Mouse (Mus musculus) splenic B cell, adult 2 months (primary cell): Measurements from ENCODE around the gene 4930535I16Rik.

ENCODE experiments used
- DNase-seq: peaks from one replicate; pipeline ENCODE4 v3.0.0-alpha.2; 2011; ENCODE audit warnings: low read depth, low spot score
- H3K27me3 ChIP-seq: 2 replicates; pipeline ENCODE4 v1.6.1; 2012; ENCODE audit warnings: mild to moderate bottlenecking, low read length, moderate library complexity, mixed read lengths; ENCODE audit not compliant: control insufficient read depth, poor library complexity, insufficient read depth, severe bottlenecking
- H3K36me3 ChIP-seq: 2 replicates; pipeline ENCODE4 v1.6.1; 2012; ENCODE audit warnings: mild to moderate bottlenecking, low read length, moderate library complexity, mixed read lengths; ENCODE audit not compliant: control insufficient read depth, poor library complexity, insufficient read depth, severe bottlenecking

The 4930535I16Rik gene

GRCm38 (mm10) chr4:123929994-123930393, 12.2 kb upstream of the 4930535I16Rik start:
- Histone ChIP-seq H3K36me3 (peaks cover 12% of the 10 kb centered on the region), H3K27me3 (no peaks in the 10 kb centered on the region)
- DNase-seq: no peak

- peak; percentile 72 for DNase-seq
- H3K27me3 ChIP-seq: no peaks in the 10 kb centered on the region
- H3K36me3 ChIP-seq: peaks cover 10% of the 10 kb centered on the region
Measured at GRCm38 (mm10) chr4:123927961-123928360, 10.1 kb upstream of the 4930535I16Rik start.

GRCm38 (mm10) chr4:123921055-123921565, 3.3 kb upstream of the 4930535I16Rik start:
- H3K27me3 ChIP-seq: no peaks in the 10 kb centered on the region
- peaks cover 15% of the 10 kb centered on the region for H3K36me3 ChIP-seq
- DNase-seq: no peak

GRCm38 (mm10) chr4:123918851-123919250, 1.0 kb upstream of the 4930535I16Rik start:
- Histone ChIP-seq H3K27me3 (no peaks in the 10 kb centered on the region), H3K36me3 (peaks cover 10% of the 10 kb centered on the region)
- no peak for DNase-seq

GRCm38 (mm10) chr4:123916748-123917547, 874 bp downstream of the 4930535I16Rik start, which contains the start of gene Rragc:
TSS of gene Rragc (plus strand) at chr4:123917446.
- DNase-seq: peak; percentile 99
- no peaks in the 10 kb centered on the region for H3K27me3 ChIP-seq
- H3K36me3 ChIP-seq: peaks cover 7% of the 10 kb centered on the region

- DNase-seq: no peak
Measured at GRCm38 (mm10) chr4:123912431-123912830, 5.4 kb downstream of the 4930535I16Rik start.

GRCm38 (mm10) chr4:123911503-123911902, 6.3 kb downstream of the 4930535I16Rik start:
- H3K27me3 ChIP-seq: no peaks in the 10 kb centered on the region
- DNase-seq: no peak
- peaks cover 3% of the 10 kb centered on the region; the same call in 1 of the 2 replicates for H3K36me3 ChIP-seq

More at GRCm38 (mm10) chr4:123912431-123912830, 5.4 kb downstream of the 4930535I16Rik start:
- H3K36me3 ChIP-seq: peaks cover 3% of the 10 kb centered on the region; the same call in 1 of the 2 replicates
- no peaks in the 10 kb centered on the region for H3K27me3 ChIP-seq

- H3K36me3 ChIP-seq: 0 out of 2 replicates have a peak, but pooled peaks cover 1% of the 10 kb centered on the region
- no peaks in the 10 kb centered on the region for H3K27me3 ChIP-seq
- no peak for DNase-seq
Measured at GRCm38 (mm10) chr4:123905126-123905668, 12.6 kb downstream of the 4930535I16Rik start.

GRCm38 (mm10) chr4:123904333-123905125, 13.3 kb downstream of the 4930535I16Rik start, which contains the start of gene Mycbp:
TSS of gene Mycbp (plus strand) at chr4:123904832.
- Histone ChIP-seq H3K27me3 (no peaks in the 10 kb centered on the region), H3K36me3 (0 out of 2 replicates have a peak, but pooled peaks cover 1% of the 10 kb centered on the region)
- peak; percentile 99 for DNase-seq

- H3K27me3 ChIP-seq: no peaks in the 10 kb centered on the region
- H3K36me3 ChIP-seq: no peaks in the 10 kb centered on the region
- no peak for DNase-seq
Measured at GRCm38 (mm10) chr4:123903432-123903831, 14.4 kb downstream of the 4930535I16Rik start.

- DNase-seq: peak; percentile 76
- no peaks in the 10 kb centered on the region for H3K36me3 ChIP-seq
Measured at GRCm38 (mm10) chr4:123898696-123899095, 19.1 kb downstream of the 4930535I16Rik start.

GRCm38 (mm10) chr4:123894295-123894694, 23.5 kb downstream of the 4930535I16Rik start:
- no peaks in the 10 kb centered on the region for H3K27me3 ChIP-seq
- DNase-seq: no peak
- H3K36me3 ChIP-seq: no peaks in the 10 kb centered on the region

More at GRCm38 (mm10) chr4:123898696-123899095, 19.1 kb downstream of the 4930535I16Rik start:
- no peaks in the 10 kb centered on the region for H3K27me3 ChIP-seq

GRCm38 (mm10) chr4:123893726-123894125, 24.1 kb downstream of the 4930535I16Rik start:
- H3K36me3 ChIP-seq: no peaks in the 10 kb centered on the region
- DNase-seq: no peak

More at GRCm38 (mm10) chr4:123893726-123894125, 24.1 kb downstream of the 4930535I16Rik start:
- H3K27me3 ChIP-seq: no peaks in the 10 kb centered on the region
